Mouse (Mus musculus): Measurements from ENCODE around the gene Rsu1.
"Not testable (repeated sequence)": the region's sequence is repeated elsewhere in the genome, so short reads cannot be mapped to it uniquely, and the experiment has no call there.

Gene Rsu1

DNA sequence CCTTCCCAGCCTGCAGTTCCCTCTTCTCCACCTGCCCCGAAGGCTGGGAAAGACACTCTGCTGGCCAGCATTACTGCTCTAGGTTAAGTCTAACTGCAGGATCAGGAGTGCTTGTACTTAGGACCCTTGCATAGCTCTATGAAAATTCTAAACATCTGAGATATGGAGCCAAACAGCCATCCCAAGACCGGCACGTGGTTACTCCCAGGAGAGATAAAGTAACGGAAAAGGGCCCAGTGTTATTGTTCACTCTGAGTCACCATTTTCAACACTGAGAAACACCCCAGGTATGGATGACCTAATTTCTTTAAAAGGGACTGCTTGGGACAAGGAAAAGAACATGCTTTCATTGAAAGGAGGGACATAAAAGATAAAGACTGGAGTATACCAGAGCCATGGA is 45.2 kb downstream of the Rsu1 start:
- no peak for DNase-seq (ENCODE audit: low read depth in 2 of 2, low spot score in 2 of 2)

DNA sequence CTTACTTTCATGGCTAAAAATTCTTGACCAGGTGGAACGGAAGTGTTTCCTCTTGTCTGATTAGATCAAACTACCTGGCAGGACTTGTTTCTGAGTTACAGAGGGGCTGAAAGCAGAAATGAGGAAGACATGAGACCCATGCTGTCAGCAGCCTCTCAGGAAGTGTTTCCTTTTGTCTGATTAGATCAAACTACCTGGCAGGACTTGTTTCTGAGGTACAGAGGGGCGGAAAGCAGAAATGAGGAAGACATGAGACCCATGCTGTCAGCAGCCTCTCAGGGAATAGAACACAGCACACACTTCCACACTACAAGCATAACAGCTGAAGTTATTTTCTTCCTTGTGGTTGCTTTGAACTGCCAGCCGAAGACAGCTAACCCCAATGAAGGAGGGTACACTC is 46.7 kb downstream of the Rsu1 start:
- peak; percentile 14 to 27 for DNase-seq (ENCODE audit: low read depth in 2 of 2, low spot score in 2 of 2)

DNA sequence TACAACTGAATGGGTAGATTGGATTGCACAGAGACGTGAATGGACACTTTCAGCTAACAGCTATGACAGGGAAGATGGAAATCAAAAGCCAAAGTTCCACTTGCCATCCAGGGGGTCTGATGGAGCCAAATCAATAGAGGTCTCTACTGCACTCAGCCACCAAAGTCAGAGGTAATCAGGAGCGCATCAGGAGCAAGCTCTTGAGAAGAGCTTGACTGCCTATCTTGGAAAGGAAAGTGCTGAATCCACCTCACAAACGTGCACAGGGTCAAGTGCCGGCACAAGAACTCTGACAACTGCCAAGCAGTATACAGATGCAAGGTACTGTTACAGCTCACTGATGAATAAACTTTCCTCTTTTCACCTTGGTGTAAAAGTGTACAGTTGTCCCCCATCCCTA is 47.8 kb downstream of the Rsu1 start:
- no peak for DNase-seq (ENCODE audit: low read depth in 2 of 2, low spot score in 2 of 2)

DNA sequence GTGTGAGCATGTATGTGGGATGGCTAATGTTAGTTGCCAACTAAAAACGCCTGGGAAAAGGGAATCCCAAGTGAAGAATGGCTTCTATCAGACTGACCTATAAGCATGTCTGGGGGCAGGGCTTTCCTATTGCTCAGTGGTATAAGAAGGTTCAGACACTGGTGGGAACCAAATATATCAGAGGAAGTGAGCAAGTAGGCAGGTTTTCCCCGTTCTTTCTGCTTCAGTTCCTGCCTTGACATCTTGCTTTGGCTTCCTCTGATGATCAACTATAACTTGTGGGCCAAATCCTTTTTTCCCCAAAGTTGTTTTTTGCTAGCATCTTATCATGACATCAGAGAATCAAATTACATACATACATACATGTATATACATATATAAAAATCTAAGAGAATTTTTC is 51.1 kb downstream of the Rsu1 start:
- no peak for DNase-seq (ENCODE audit: low read depth in 2 of 2, low spot score in 2 of 2)

DNA sequence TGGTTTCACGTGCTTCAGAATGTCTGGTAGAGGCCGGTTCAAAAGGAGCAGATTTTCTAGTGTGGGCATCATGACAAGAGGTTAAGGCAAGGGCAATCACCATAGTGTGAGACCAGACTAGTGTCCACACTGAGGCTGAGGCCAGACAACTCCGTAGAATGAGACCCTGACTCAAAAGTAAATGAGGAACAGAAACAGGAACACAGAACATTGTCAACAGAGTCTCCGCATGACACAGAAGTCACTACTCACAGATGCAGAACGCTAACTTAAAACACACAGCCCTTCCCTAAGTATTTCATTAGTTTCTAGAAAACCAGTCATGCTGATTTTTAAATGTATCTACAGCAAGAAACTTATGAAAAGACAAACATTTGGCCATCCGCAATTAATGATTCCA is 53.1 kb downstream of the Rsu1 start:
- DNase-seq (ENCODE audit: low read depth in 2 of 2, low spot score in 2 of 2) = no peak

DNA sequence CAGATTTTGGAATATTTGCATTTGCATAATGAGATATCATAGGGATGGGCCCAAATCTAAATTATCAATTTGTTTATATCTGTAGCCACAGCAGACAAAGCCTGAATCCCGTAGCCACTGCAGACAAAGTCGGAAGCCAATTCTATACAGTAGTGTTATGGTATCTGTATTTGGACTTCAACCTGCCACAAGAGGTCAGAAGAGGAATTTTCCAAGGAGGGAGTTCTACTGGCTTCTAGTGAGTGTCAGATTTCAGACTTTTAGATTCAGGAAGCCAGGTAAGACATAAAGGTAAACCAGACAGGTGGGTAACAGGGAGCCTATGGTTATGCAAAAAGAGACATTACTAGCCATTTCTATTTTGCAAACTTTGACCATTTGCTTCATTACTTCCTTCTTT is 64.4 kb downstream of the Rsu1 start:
- DNase-seq (ENCODE audit: low read depth in 2 of 2, low spot score in 2 of 2) = no peak

DNA sequence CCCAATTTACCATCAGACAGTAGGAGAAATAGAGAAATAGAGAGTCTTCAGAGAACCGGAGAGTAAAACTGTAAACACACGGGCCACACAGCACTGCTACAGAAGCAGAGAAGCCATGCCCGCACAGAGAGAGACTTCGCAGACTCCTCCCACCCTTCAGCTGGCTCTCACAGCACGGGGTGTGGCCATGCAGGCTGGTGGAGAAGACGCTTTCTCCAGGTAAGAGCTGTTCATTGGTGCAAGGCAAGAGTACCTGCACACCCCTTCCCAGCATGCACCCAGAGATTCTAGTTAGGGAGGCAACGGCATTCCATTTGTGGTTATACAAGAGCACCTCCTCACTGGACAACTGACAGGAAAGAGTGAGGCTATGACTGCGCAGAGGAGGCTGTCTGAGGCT is 64.8 kb downstream of the Rsu1 start:
- no peak for DNase-seq (ENCODE audit: low read depth in 2 of 2, low spot score in 2 of 2)

DNA sequence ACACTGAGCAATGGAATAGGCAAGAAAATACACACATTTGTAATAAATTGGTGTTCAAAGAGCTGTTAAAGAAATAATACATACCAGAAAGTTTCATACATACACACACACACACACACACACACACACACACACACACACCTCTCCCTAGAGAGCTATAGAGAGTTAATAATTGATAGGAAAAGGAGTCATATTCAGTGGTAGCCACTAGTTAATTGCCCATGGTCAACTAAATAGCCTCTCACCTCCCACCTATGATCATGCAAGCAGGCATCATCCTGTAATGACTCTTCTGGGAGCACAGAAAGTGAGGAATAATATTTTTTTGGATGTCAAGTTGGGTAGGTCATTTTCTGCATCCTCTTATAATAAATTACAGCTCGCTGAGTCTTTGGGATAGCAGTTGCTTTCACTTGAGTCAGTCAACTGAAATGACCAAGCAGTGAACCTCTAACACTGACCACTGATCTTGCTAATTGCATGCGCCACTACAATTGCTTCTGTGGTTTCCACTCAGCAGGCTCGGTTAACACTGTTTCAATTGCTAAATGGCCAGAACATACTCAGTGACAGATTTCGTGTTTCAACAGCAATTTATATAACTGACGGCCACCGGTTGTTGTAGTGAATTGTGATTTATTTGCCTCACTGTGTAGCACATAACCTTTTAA is 68.3 kb downstream of the Rsu1 start:
- DNase-seq (ENCODE audit: low read depth in 2 of 2, low spot score in 2 of 2) = no peak

DNA sequence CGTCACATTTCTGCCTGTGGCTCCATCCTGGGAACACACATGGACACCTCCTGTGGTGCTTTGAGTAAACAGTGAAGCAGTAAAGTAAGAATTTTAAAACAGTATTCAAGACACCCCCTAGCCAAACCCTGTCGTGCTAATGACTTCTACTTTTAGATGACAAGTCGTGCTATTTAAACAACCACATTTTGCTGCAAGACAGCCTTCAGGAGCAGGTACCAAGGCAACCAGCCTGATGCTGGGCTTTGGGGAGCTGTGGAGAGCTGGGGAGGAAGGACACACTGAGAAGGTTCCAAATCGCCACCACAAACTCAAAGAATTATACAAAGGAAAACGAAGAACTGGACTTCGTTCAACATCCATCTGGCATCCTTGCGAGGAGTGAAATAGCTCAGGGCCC is 71.5 kb downstream of the Rsu1 start:
- DNase-seq (ENCODE audit: low read depth in 2 of 2, low spot score in 2 of 2) = no peak

DNA sequence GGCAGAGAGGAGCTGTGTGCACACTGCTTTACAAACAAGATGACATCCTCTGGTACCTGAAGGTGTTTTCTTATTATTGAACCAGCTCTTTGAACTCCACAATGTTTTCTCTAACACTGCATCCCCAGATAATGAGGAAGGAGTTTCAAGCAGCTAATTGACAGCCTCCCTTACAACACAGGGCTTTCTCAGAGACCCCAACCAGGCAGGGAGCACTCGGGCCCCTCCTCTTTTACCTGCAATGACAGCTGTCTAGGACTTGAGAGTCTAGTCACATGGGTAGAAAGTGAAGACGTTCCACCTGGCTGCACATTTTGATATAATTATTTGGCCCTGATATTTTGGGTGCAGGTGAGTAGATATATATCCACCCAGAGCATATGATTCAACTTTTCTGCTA is 72.2 kb downstream of the Rsu1 start:
- no peak for DNase-seq (ENCODE audit: low read depth in 2 of 2, low spot score in 2 of 2)

DNA sequence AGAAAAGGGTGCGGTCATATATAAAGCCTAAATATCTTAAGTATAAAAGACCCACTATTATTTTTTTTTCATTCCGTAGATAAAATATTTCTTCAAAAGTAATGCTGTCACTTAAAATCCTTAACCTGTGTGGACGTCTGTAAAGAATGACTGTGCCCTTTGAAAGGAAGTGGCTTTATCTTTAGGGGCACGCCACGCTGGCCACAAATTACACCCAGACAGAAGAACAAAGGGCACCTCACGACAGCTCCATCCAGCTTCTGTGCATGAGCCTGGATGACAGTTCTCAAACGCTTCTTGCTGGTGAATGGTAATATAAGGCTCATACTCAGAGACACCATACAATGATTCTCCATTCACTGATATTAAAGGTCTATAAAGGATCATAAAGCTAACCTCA is 75.7 kb downstream of the Rsu1 start:
- DNase-seq (ENCODE audit: low read depth in 2 of 2, low spot score in 2 of 2) = no peak

DNA sequence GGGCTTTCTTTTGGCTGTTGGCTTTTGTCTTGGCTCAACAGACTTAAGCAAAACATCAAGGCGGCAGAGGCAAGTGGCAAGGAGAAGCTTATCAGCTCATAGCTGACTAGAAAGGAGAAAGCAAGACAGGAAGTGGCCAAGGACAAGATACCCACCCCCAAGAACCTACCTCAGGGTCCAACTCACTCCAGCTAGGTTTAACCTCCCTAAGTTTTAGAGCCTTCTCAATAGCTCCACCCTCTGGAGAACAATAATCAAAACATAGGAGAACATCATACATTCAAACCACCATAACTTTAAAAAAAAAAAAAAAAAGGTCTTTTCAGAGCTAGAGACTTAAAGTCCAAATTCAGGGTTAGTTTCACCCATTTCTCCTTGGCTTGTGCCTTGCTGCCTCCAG is 79.1 kb downstream of the Rsu1 start:
- DNase-seq (ENCODE audit: low read depth in 2 of 2, low spot score in 2 of 2) = no peak

DNA sequence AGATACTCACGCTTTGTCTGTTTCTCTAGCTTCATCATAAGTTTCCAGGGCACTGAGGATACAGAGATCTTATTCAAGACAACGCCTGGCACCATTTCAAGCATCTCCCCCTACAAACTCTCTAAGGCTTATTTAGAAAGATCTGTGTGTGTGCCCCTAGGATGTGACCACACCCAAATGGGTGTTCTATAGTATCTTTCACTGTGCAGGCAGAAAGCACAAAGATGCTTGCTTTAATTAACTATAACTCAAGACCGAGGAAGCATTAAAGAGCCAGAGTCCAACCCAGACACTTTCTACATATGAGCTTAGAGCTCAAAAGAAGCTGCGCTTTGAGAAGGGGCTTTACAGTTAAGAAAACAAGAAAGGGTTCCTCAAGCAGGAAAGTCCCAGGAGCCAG is 80.4 kb downstream of the Rsu1 start:
- DNase-seq (ENCODE audit: low read depth in 2 of 2, low spot score in 2 of 2) = no peak

DNA sequence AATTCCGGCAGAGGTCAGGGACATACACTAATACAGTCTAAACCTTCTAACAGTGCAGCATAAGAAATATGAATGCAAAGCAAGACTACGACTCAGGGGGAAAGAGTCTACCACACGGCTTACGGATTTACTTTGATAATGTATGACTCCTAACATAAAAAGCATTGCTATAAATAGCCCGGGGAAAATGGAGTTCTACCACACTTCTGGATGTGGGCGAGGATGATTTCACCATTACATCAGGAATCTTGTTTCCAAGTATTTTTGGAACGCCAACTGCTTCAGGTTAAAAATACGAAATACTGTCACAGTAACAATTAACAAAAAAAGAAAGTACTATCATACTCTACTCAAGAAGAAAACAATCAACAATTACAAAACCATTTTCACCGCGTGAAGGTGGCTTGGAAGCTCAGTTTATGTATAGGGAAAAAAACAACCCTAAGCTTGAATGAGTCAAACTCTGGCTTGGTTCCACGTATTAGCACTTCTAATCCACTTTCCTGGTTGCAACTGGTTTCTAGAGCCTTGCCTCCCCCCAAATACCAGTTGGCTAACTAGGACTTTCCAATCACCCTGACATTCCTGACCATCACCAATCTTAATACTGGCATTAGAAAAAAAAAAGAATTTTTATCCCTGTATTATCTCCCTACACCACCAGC is 82.3 kb downstream of the Rsu1 start:
- no peak for DNase-seq (ENCODE audit: low read depth in 2 of 2, low spot score in 2 of 2)

DNA sequence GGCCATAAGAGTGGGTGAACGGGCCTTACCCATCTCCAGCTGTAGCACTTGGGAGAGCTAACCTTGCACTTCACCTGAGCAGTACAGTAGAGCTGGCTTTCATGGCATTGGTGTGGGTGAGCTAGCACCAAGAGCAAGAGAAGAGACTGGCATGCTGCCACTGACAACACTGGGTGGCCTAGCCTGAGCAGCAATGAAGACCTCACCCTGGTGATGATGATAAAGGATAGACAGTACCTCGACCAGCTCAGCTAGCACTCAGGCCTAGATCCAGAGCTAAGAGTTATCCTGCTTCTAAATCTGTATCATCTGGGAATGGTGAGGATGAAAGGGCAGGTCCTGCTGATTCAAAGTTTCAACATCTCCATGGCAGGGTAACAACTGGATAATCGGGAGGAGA is 88.1 kb downstream of the Rsu1 start:
- DNase-seq (ENCODE audit: low read depth in 2 of 2, low spot score in 2 of 2) = no peak

DNA sequence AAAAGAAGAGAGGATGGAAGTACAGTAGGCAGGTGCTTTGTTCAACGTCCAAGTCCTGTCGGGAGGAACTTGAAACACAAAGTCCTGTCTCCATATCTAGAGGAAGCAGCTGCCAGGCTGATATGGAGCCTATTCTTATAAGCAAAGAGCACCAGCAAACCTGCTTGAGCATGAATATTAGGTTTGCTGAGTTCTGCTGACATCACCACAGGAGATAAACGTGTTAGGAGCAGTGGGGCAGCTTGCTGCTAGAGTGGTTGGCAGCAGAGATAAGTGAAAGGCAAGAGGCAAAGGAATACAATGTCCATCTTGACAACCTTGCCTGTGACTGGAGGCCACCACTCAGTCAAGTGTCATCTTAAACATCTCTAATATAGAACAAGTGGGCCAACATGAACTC is 89.3 kb downstream of the Rsu1 start:
- not testable (repeated sequence) for DNase-seq (ENCODE audit: low read depth in 2 of 2, low spot score in 2 of 2)

DNA sequence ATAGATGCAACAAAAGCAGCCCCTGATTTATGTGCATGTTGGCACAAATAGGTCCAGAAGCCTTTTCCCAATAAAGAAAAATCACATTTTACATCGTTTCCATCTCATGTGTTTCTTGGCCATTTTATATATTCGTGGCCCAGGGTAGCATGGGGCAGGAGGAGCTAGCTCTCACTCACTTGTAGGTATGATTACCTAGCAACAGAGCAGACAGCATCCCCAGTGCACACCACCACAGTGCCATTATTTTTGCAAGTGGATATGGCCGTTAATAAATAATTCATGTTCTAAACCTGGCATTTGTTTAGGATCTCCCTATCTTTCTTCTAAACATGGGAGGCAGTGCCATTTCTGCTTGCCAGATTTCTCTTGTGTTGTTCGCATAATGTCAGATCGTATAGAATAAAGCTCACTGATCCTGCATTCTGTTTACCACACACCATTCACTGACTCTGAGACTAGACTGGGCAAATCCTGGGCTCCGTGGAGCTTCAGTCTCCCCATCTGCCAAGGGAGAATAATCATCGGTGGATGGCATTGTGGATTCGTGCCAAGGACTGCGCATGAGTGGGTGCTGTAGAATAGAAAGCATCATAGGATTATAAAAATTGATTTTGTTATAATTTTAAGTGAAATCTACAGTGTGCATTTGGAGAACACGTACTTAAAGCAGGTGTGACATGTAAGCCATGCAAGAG is 93.4 kb downstream of the Rsu1 start:
- DNase-seq (ENCODE audit: low read depth in 2 of 2, low spot score in 2 of 2) = no peak

DNA sequence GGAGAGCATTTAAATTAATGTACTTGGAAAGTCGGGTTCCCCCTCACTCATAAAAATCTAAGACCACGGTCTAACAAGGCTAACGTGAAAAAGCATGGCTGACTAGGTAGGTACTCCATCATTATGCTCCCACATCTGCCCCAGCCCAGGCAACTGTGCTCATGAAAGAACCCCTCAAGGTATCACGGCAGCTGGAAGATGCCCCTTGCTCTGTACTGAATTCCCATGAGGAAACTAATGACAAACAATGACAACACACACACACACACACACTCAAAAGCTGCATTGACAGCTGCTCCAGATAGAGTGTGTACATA is 95.0 kb downstream of the Rsu1 start:
- no peak for DNase-seq (ENCODE audit: low read depth in 2 of 2, low spot score in 2 of 2)

DNA sequence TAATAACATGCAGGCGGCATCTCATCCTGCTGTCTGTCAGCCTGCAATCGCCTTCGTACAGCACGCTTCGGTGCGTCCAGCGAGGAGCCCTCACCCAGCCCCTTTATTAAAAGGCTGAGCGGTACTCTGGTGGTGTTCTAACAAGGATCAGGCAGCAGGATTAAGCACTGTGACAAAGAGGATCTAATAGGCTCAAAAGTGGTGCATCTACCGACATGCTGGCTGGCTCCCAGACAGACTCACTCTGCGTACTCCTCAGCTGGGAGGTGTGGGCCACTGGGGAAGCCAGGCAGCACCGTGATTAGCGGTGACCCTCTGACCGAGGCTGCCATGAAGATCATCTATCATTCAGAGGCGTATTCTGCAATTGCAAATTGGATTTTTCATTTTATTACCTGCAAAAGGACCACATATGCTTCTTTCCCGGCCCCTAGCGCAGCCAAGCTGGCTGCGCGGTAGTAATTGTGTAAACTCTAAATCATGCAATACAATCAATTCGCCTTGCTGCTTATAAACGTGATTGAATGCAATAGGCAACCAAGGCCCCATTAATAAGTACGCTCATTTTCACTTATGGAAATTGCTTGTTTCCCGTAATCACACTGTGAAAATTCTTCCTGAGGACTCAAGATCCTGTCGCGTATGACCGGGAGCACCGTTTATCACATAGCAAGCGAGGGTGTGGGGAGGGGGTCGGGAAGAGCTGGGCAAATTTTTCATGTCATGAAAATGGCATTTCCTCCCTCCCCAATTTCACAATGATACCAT is 95.5 kb downstream of the Rsu1 start:
- no peak for DNase-seq (ENCODE audit: low read depth in 2 of 2, low spot score in 2 of 2)

DNA sequence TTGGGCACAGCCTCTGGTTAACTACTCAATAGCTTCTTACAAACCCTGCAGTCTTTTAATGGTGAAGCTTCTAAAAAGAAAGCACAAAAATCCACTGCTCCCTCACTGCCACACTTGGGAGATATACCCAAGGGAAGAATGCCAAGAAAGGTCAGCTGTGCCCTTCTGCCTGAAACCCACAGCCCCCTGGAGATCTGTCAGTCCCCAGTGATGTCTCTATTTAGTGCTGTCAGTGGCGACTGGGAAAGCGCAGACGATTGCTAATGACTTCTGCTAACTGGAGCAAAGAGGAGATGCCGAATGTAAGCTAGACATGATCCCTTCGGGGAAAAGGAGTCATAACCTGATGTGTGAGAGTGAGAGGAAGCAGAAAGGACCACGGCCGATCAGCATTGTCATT is 96.8 kb downstream of the Rsu1 start:
- no peak for DNase-seq (ENCODE audit: low read depth in 2 of 2, low spot score in 2 of 2)

DNA sequence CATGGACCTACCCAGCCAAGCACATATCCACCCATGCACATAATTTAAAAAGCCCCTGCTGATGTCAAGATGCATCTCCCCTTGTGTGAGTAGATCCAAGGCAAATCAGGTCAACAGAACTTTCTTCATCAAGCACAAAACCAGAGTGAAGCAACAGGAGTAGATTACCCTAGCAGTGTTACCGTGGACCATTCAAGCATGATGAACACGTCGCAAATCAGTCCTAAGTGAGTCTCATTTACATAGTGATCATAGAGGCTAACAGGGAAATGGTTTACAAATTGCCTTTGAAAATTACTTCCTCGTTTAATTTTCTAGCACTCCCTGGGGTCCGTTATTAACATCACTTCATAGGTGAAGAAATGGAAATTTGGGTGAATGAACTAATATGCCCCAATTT is 100.6 kb downstream of the Rsu1 start:
- DNase-seq (ENCODE audit: low read depth in 2 of 2, low spot score in 2 of 2) = no peak

DNA sequence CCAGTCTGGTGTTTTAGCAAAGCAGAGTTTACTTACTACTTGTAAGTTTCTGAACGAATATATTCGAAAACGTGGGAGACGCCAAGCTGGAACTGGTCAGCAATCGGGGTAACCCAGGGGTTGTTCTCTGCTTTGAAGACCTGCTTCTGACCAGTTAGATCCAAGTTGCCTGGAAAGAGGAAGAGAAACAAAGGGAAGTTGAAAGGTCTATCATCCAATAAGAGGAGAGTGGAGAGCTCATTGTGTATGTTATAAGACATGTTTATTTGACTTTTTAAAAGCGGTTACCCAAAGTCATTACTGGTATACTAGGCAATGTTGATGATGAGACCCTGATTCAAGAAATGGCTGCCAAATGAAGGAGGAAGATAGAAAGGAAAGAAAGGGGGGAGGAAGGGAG is 101.3 kb downstream of the Rsu1 start:
- no peak for DNase-seq (ENCODE audit: low read depth in 2 of 2, low spot score in 2 of 2)

Data from CD8-positive naive resting alpha-beta T cell, adult 2 months (primary cell).